Mouse (Mus musculus): ENCODE results near the gene Adcy1.
"Not testable (repeated sequence)": the region's sequence is repeated elsewhere in the genome, so short reads cannot be mapped to it uniquely, and the experiment has no call there.

The Adcy1 gene

GRCm38 (mm10) chr11:7192710-7193109 lies 129.4 kb downstream of the Adcy1 start:
- no peak for DNase-seq

- DNase-seq, result no peak
Measured at GRCm38 (mm10) chr11:7193134-7193533, 129.8 kb downstream of the Adcy1 start.

- DNase-seq, result no peak
Measured at GRCm38 (mm10) chr11:7194432-7195311, 131.4 kb downstream of the Adcy1 start.

GRCm38 (mm10) chr11:7195312-7195685 lies 132.0 kb downstream of the Adcy1 start:
- no peak for DNase-seq

- DNase-seq, result no peak
Measured at GRCm38 (mm10) chr11:7197491-7197941, 134.2 kb downstream of the Adcy1 start, which contains the start of gene Igfbp1. Igfbp1 (plus strand) TSS chr11:7197782.

- DNase-seq, result no peak
Measured at GRCm38 (mm10) chr11:7198006-7198405, 134.7 kb downstream of the Adcy1 start.

GRCm38 (mm10) chr11:7198481-7199256 lies 135.4 kb downstream of the Adcy1 start:
- no peak for DNase-seq

GRCm38 (mm10) chr11:7199736-7200392 lies 136.6 kb downstream of the Adcy1 start:
- DNase-seq, result peak; percentile 31

- DNase-seq, result no peak
Measured at GRCm38 (mm10) chr11:7200393-7200783, 137.1 kb downstream of the Adcy1 start.

GRCm38 (mm10) chr11:7202206-7202605 lies 138.9 kb downstream of the Adcy1 start:
- DNase-seq, result no peak

GRCm38 (mm10) chr11:7203846-7204245 lies 140.6 kb downstream of the Adcy1 start:
- no peak for DNase-seq

- peak; percentile 32 for DNase-seq
Measured at GRCm38 (mm10) chr11:7210343-7210742, 147.1 kb downstream of the Adcy1 start.

- DNase-seq, result no peak
Measured at GRCm38 (mm10) chr11:7211211-7211610, 147.9 kb downstream of the Adcy1 start.

GRCm38 (mm10) chr11:7212126-7212798 lies 149.0 kb downstream of the Adcy1 start:
- DNase-seq, result no peak

GRCm38 (mm10) chr11:7213161-7213500 lies 149.8 kb downstream of the Adcy1 start:
- DNase-seq, result no peak

GRCm38 (mm10) chr11:7213501-7214341 lies 150.4 kb downstream of the Adcy1 start, which contains the start of gene Igfbp3:
Igfbp3 (minus strand) TSS chr11:7213923.
- DNase-seq, result no peak

GRCm38 (mm10) chr11:7214342-7214660 lies 151.0 kb downstream of the Adcy1 start:
- no peak for DNase-seq

- no peak for DNase-seq
Measured at GRCm38 (mm10) chr11:7214761-7215160, 151.5 kb downstream of the Adcy1 start.

GRCm38 (mm10) chr11:7215703-7216102 lies 152.4 kb downstream of the Adcy1 start:
- DNase-seq, result peak; percentile 22

- not testable (repeated sequence) for DNase-seq
Measured at GRCm38 (mm10) chr11:7221826-7222225, 158.5 kb downstream of the Adcy1 start.

- no peak for DNase-seq
Measured at GRCm38 (mm10) chr11:7226200-7226599, 162.9 kb downstream of the Adcy1 start.
